Mouse (Mus musculus): Measurements from ENCODE around the gene Klhl5. TPM values are rescaled to one million over a fixed set of nuclear protein-coding genes. Genes with fewer than 3 reads are reported as not detected.
A peak's percentile ranks its signal among the peaks of the same experiment; 100 is the strongest.

Klhl5 gene
- polyA plus RNA-seq, 1 experiment from 2014 or later, result 48.7 TPM

GRCm38 (mm10) chr5:65128481-65128880, 21.1 kb downstream of the Klhl5 start:
- H3K4me2 ChIP-seq (ENCODE audit: low read length), result no peak overlapping the region
- no peaks in the 10 kb centered on the region for H3K9me3 ChIP-seq (ENCODE audit: control insufficient read depth, low read length)
- H3K27ac ChIP-seq (ENCODE audit: low read depth, low read length), result no peak overlapping the region
- no peak overlapping the region for H3K4me3 ChIP-seq (ENCODE audit: low read length)
- ATAC-seq, result no peak
- H3K36me3 ChIP-seq (ENCODE audit: control insufficient read depth, insufficient read depth, low read length), result no peaks in the 10 kb centered on the region
- H3K27me3 ChIP-seq (replicated peaks; ENCODE audit: control insufficient read depth, insufficient read depth, low read length), result no peaks in the 10 kb centered on the region
- H3K9ac ChIP-seq (ENCODE audit: low read depth, low read length), result no peak overlapping the region
- no peaks in the 10 kb centered on the region; the same call in none of the 2 replicates for H3K4me1 ChIP-seq (ENCODE audit: control insufficient read depth, insufficient read depth, low read depth, low read length)
- 93% methylated on average over 2 of the region's 2 CpGs for WGBS

DNA sequence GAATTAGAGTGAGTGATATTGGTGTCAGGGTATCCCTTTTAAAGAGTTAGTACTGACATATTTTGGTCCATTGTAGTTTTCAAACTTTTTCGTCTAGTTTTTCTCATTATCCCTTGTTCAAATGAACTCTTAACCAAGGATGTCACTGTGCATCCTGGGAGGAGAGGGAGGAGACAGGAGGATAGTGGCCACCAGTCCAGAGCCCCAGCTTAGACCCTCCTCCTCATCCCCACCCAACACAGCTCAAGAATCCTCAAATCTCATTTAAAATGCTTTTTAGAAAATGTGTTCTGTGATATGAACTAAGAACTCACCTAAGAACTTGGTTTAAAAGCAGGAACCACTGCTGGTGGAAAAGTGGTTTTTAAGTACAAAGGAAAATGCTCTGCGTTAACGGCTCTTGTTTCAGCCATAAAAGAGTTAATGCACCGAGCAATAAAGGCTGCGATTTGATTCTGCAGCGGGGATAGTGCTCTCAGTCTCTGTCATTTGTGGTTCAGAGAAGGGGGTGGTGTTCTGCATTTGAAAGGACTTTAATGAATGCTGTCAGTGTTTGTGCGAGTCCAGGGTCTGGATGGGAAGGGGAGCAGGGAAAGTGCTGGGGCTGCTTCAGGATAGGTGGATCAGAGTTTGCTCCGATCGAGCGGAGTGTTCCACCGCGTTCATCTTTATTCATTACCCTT, 23.3 kb downstream of the Klhl5 start:
- Histone ChIP-seq H3K9me3 (ENCODE audit: control insufficient read depth, low read length) (no peaks in the 10 kb centered on the region), H3K36me3 (ENCODE audit: control insufficient read depth, insufficient read depth, low read length) (no peaks in the 10 kb centered on the region), H3K27me3 (replicated peaks; ENCODE audit: control insufficient read depth, insufficient read depth, low read length) (no peaks in the 10 kb centered on the region), H3K4me3 (ENCODE audit: low read length) (peak overlapping the region; percentile 59), H3K4me1 (ENCODE audit: control insufficient read depth, insufficient read depth, low read depth, low read length) (peaks cover 2% of the 10 kb centered on the region), H3K9ac (ENCODE audit: low read depth, low read length) (peak overlapping the region; percentile 70), H3K4me2 (ENCODE audit: low read length) (peak overlapping the region; percentile 66), H3K27ac (ENCODE audit: low read depth, low read length) (peak overlapping the region; percentile 85)
- WGBS, result 3% methylated on average over 12 of the region's 12 CpGs
- ATAC-seq, result peak; percentile 91

DNA sequence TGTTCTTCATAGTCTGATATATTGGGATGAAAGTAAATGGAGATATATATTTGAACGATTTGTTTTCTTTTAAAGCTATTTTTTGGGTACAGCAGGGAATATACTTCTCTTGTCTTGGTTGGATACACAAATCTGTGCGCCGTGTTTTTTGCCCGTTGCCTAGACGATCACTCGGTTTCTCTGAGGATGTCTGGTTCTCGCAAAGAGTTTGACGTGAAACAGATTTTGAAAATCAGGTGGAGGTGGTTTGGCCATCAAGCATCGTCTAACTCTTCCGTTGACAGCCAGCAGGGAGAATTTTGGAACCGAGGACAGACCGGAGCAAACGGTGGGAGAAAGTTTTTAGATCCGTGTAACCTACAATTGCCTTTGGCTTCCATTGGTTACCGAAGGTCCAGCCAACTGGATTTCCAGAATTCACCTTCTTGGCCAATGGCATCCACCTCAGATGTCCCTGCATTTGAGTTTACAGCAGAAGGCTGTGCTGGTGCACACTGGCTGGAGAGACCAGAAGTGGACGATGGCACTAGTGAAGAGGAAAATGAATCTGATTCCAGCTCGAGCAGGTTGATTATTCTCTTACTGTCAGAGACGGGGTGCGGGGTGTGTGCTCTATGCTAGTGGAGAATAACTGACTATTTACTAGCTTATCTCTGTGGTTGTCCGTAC, 24.0 kb downstream of the Klhl5 start:
- no peaks in the 10 kb centered on the region for H3K9me3 ChIP-seq (ENCODE audit: control insufficient read depth, low read length)
- H3K27ac ChIP-seq (ENCODE audit: low read depth, low read length), result peak overlapping the region; percentile 85
- H3K4me2 ChIP-seq (ENCODE audit: low read length), result peak overlapping the region; percentile 66
- ATAC-seq, result peak; percentile 55
- H3K27me3 ChIP-seq (replicated peaks; ENCODE audit: control insufficient read depth, insufficient read depth, low read length), result no peaks in the 10 kb centered on the region
- 3% methylated on average over 20 of the region's 20 CpGs for WGBS
- peak overlapping the region; percentile 59 for H3K4me3 ChIP-seq (ENCODE audit: low read length)
- H3K9ac ChIP-seq (ENCODE audit: low read depth, low read length), result peak overlapping the region; percentile 70
- no peaks in the 10 kb centered on the region for H3K36me3 ChIP-seq (ENCODE audit: control insufficient read depth, insufficient read depth, low read length)
- H3K4me1 ChIP-seq (ENCODE audit: control insufficient read depth, insufficient read depth, low read depth, low read length), result peaks cover 2% of the 10 kb centered on the region

DNA sequence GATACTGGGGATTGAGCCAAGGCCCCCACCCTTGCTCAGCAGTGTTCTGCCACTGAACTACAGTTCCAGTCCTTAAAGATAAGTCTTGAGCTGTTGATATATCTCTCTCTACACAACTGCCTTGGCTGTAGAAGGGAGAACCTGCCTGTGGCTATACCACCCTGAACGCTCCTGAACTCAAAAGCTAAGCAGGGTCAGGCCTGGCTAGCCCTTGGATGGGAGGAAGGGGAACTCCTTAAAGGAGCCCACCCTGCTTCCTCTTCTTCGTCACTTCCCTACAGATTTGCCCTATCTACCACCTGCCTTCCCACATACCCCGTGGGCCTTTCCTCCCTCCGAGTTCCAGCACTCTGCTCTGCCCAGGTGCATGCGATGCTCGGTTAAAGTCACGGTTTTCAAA, 28.8 kb downstream of the Klhl5 start:
- Histone ChIP-seq H3K27ac (ENCODE audit: low read depth, low read length) (peak overlapping the region; percentile 23; the same call in 1 of the 2 replicates), H3K4me3 (ENCODE audit: low read length) (no peak overlapping the region), H3K4me1 (ENCODE audit: control insufficient read depth, insufficient read depth, low read depth, low read length) (peaks cover 2% of the 10 kb centered on the region), H3K27me3 (replicated peaks; ENCODE audit: control insufficient read depth, insufficient read depth, low read length) (no peaks in the 10 kb centered on the region), H3K9ac (ENCODE audit: low read depth, low read length) (no peak overlapping the region; the same call in 1 of the 2 replicates), H3K9me3 (ENCODE audit: control insufficient read depth, low read length) (no peaks in the 10 kb centered on the region), H3K36me3 (ENCODE audit: control insufficient read depth, insufficient read depth, low read length) (no peaks in the 10 kb centered on the region), H3K4me2 (ENCODE audit: low read length) (no peak overlapping the region)
- no peak for ATAC-seq
- whole genome bisulfite sequencing, result 81% methylated on average over 7 of the region's 7 CpGs

DNA sequence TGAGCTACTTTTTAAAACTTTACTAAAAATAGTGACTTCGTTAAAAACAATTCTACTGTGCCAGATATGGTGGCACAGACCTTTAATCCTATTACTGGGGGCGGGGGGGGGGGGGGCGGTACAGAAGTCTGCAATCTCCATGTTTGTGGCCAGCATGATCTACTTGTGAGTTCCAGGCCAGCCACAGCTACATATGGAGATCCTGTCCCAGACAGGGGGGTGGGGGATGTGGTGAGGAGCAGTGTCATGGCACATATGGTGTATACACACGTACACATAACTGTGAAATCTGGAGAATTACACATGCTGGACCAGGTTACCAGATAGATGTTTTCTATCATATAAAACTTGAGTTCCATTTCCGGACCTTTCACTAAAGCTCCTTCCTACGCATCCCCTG, 29.7 kb downstream of the Klhl5 start:
- H3K4me2 ChIP-seq (ENCODE audit: low read length), result no peak overlapping the region
- H3K36me3 ChIP-seq (ENCODE audit: control insufficient read depth, insufficient read depth, low read length), result peaks cover 2% of the 10 kb centered on the region
- H3K4me1 ChIP-seq (ENCODE audit: control insufficient read depth, insufficient read depth, low read depth, low read length), result peaks cover 2% of the 10 kb centered on the region
- no peak for ATAC-seq
- H3K4me3 ChIP-seq (ENCODE audit: low read length), result no peak overlapping the region
- H3K27ac ChIP-seq (ENCODE audit: low read depth, low read length), result no peak overlapping the region
- H3K27me3 ChIP-seq (replicated peaks; ENCODE audit: control insufficient read depth, insufficient read depth, low read length), result no peaks in the 10 kb centered on the region
- no peaks in the 10 kb centered on the region for H3K9me3 ChIP-seq (ENCODE audit: control insufficient read depth, low read length)
- WGBS, result 76% methylated on average over 6 of the region's 6 CpGs
- no peak overlapping the region for H3K9ac ChIP-seq (ENCODE audit: low read depth, low read length)

DNA sequence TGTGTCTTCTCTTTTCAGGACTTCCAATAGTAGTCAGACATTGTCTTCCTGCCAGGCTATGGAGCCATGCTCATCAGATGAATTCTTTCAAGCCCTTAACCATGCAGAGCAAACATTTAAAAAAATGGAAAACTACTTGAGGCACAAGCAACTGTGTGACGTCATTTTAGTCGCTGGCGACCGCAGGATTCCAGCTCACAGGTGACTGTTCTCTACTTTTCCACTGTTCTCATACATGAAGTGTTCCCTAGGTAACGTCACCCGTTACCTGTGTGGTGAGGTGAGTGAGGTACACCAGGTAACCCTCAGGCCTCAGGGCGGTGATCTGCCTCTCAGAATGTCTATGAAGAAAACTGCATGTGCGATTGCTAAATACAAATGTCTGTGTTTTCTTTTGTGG, 33.9 kb downstream of the Klhl5 start:
- no peak overlapping the region for H3K4me2 ChIP-seq (ENCODE audit: low read length)
- no peak for ATAC-seq
- no peaks in the 10 kb centered on the region for H3K9me3 ChIP-seq (ENCODE audit: control insufficient read depth, low read length)
- H3K4me1 ChIP-seq (ENCODE audit: control insufficient read depth, insufficient read depth, low read depth, low read length), result no peaks in the 10 kb centered on the region; the same call in 1 of the 2 replicates
- H3K9ac ChIP-seq (ENCODE audit: low read depth, low read length), result no peak overlapping the region
- no peak overlapping the region for H3K4me3 ChIP-seq (ENCODE audit: low read length)
- peaks cover 10% of the 10 kb centered on the region for H3K36me3 ChIP-seq (ENCODE audit: control insufficient read depth, insufficient read depth, low read length)
- H3K27ac ChIP-seq (ENCODE audit: low read depth, low read length), result no peak overlapping the region
- H3K27me3 ChIP-seq (replicated peaks; ENCODE audit: control insufficient read depth, insufficient read depth, low read length), result no peaks in the 10 kb centered on the region
- WGBS, result 91% methylated on average over 8 of the region's 8 CpGs

DNA sequence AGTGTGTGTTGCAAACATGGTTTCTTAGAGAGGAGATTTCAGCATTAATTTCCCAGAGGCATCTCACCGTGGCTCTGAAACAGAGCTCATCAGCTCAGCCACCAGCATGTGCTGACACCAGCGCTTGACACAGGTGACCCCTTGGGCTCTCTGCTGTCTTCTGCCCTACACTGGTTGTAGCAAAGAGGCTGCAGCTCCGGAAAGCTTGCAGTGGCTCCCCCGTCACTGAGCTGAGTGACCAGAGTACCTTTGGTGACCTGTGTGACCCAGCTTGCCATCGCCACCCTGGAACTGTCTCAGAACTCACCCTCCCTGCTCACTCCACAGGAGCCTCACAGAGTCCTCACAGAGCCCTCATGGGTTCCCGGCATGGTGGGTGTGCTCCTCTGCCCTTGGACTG, 34.9 kb downstream of the Klhl5 start:
- Histone ChIP-seq H3K9me3 (ENCODE audit: control insufficient read depth, low read length) (no peaks in the 10 kb centered on the region), H3K4me2 (ENCODE audit: low read length) (no peak overlapping the region), H3K4me3 (ENCODE audit: low read length) (no peak overlapping the region), H3K27me3 (replicated peaks; ENCODE audit: control insufficient read depth, insufficient read depth, low read length) (no peaks in the 10 kb centered on the region), H3K36me3 (ENCODE audit: control insufficient read depth, insufficient read depth, low read length) (peaks cover 10% of the 10 kb centered on the region), H3K4me1 (ENCODE audit: control insufficient read depth, insufficient read depth, low read depth, low read length) (no peaks in the 10 kb centered on the region; the same call in 1 of the 2 replicates), H3K9ac (ENCODE audit: low read depth, low read length) (no peak overlapping the region), H3K27ac (ENCODE audit: low read depth, low read length) (no peak overlapping the region)
- ATAC-seq, result no peak
- 70% methylated on average over 6 of the region's 6 CpGs for WGBS

- H3K9ac ChIP-seq (ENCODE audit: low read depth, low read length), result no peak overlapping the region
- no peak for ATAC-seq
- H3K4me3 ChIP-seq (ENCODE audit: low read length), result no peak overlapping the region
- no peaks in the 10 kb centered on the region; the same call in 1 of the 2 replicates for H3K4me1 ChIP-seq (ENCODE audit: control insufficient read depth, insufficient read depth, low read depth, low read length)
- H3K27me3 ChIP-seq (replicated peaks; ENCODE audit: control insufficient read depth, insufficient read depth, low read length), result no peaks in the 10 kb centered on the region
- H3K4me2 ChIP-seq (ENCODE audit: low read length), result no peak overlapping the region
- no peak overlapping the region for H3K27ac ChIP-seq (ENCODE audit: low read depth, low read length)
- WGBS, result 78% methylated on average over 9 of the region's 9 CpGs
- peaks cover 20% of the 10 kb centered on the region for H3K36me3 ChIP-seq (ENCODE audit: control insufficient read depth, insufficient read depth, low read length)
- no peaks in the 10 kb centered on the region for H3K9me3 ChIP-seq (ENCODE audit: control insufficient read depth, low read length)
These were observed 38.3 kb downstream of the Klhl5 start for GRCm38 (mm10) chr5:65145499-65146101.

GRCm38 (mm10) chr5:65146749-65147148, 39.4 kb downstream of the Klhl5 start:
- Histone ChIP-seq H3K27ac (ENCODE audit: low read depth, low read length) (no peak overlapping the region), H3K4me1 (ENCODE audit: control insufficient read depth, insufficient read depth, low read depth, low read length) (no peaks in the 10 kb centered on the region; the same call in 1 of the 2 replicates), H3K9me3 (ENCODE audit: control insufficient read depth, low read length) (no peaks in the 10 kb centered on the region), H3K4me2 (ENCODE audit: low read length) (no peak overlapping the region), H3K4me3 (ENCODE audit: low read length) (no peak overlapping the region), H3K36me3 (ENCODE audit: control insufficient read depth, insufficient read depth, low read length) (peaks cover 22% of the 10 kb centered on the region), H3K27me3 (replicated peaks; ENCODE audit: control insufficient read depth, insufficient read depth, low read length) (no peaks in the 10 kb centered on the region), H3K9ac (ENCODE audit: low read depth, low read length) (no peak overlapping the region)
- no peak for ATAC-seq
- WGBS, result 81% methylated on average over 6 of the region's 6 CpGs
